Mouse (Mus musculus): ENCODE data around the gene Rab1b. TPM values are rescaled to one million over a fixed set of nuclear protein-coding genes. Genes with fewer than 3 reads are reported as not detected.

Rab1b gene
- polyA plus RNA-seq, 1 experiment from 2014 or later, result 211 TPM

DNA sequence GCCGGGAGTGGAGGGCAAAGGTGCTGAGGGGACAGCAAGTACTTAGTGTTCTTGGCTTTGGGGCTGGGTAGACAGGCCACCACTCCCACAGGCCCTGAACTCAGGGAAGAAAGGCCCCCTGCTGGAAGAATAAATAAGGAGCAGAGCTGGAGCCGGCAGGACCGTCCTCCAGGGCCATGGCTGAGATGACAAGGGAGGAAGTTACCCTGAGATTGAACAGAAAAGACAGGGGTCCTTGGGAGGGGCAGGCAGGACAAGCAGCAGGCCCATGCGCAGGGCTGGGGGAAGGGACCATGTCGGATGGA is 1.4 kb upstream of the Rab1b start:
- Histone ChIP-seq H3K4me3 (ENCODE audit: low read depth, low read length) (no peak overlapping the region), H3K27ac (ENCODE audit: low read depth, low read length) (no peak overlapping the region), H3K4me2 (no peak overlapping the region), H3K4me1 (ENCODE audit: control insufficient read depth, insufficient read depth, low read length) (peaks cover 15% of the 10 kb centered on the region), H3K9ac (ENCODE audit: low read depth, low read length) (0 out of 2 replicates have a peak overlapping the region, but pooled peaks have one; percentile 39), H3K36me3 (ENCODE audit: control insufficient read depth, insufficient read depth, low read length) (peaks cover 23% of the 10 kb centered on the region), H3K27me3 (ENCODE audit: control insufficient read depth, insufficient read depth, low read length) (no peaks in the 10 kb centered on the region), H3K9me3 (replicated peaks; ENCODE audit: control insufficient read depth, low read length) (no peaks in the 10 kb centered on the region)
- 0 out of 2 replicates have a peak, but pooled peaks have one; percentile 9 for ATAC-seq (replicated peaks; ENCODE audit: insufficient number of reproducible peaks, low FRiP score, low TSS enrichment)
- WGBS (ENCODE audit: insufficient replicate concordance), result 15% methylated on average over 5 of the region's 5 CpGs

DNA sequence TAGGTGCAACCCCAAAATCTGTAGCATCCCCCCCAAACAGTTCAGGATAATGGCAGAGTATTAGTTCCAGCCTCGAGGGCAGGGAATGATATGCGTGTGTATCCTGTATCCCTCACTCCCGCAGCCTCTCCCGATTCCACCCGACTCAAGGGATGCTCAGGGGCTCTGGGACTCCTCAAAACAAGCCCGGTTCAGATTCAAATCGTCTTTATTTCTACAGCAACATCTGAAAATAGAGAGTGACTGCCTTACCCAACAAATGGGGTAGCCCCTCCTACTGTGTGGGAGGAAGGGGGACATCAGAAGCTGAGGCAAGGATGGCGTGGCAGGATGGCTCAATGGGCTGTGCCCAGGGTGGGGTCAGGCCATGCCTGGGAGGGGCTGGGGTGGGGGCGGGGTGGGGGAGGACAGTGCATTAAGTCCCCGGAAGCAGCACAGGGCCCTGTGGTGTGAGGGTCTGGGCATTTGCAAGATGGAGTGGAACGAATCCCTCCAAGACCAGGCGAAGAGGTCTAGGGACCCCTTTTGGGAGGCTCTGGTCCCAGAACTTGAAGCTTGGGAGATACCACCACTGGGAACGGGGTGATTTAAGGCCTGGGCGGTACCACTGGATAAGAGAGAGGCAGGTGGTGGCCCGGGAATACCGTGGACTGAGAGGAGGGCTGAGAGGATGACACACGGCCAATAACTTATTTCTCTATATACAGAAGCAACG is 841 bp upstream of the Rab1b start:
- 0 out of 2 replicates have a peak overlapping the region, but pooled peaks have one; percentile 19 for H3K4me3 ChIP-seq (ENCODE audit: low read depth, low read length)
- peak overlapping the region; percentile 52 for H3K9ac ChIP-seq (ENCODE audit: low read depth, low read length)
- H3K9me3 ChIP-seq (replicated peaks; ENCODE audit: control insufficient read depth, low read length), result no peaks in the 10 kb centered on the region
- no peaks in the 10 kb centered on the region for H3K27me3 ChIP-seq (ENCODE audit: control insufficient read depth, insufficient read depth, low read length)
- WGBS (ENCODE audit: insufficient replicate concordance), result 65% methylated on average over 18 of the region's 18 CpGs
- ATAC-seq (replicated peaks; ENCODE audit: insufficient number of reproducible peaks, low FRiP score, low TSS enrichment), result no peak
- peak overlapping the region; percentile 63 for H3K4me2 ChIP-seq
- H3K27ac ChIP-seq (ENCODE audit: low read depth, low read length), result no peak overlapping the region
- peaks cover 15% of the 10 kb centered on the region for H3K4me1 ChIP-seq (ENCODE audit: control insufficient read depth, insufficient read depth, low read length)
- H3K36me3 ChIP-seq (ENCODE audit: control insufficient read depth, insufficient read depth, low read length), result peaks cover 22% of the 10 kb centered on the region

DNA sequence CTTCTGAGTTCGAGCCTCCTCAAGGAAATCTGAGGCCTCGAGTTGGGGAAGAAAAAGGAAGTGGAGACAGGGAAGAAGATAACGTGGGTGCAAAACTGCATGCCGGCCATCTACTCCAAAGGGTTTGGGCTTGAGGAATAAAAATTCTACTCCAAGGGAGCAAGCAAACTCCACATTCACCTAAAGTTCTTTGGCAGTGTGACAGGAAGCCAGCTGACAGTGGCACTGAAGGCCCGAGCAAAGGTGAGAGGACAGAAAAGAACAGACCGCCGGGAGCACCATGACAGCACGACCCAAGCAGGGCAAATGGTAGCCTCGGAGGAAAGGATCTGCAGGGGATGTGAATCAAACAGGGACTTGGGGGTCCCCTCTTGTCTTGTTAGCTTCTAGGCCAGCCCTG is 798 bp downstream of the Rab1b start:
- Histone ChIP-seq H3K27ac (ENCODE audit: low read depth, low read length) (peak overlapping the region; percentile 87), H3K9ac (ENCODE audit: low read depth, low read length) (peak overlapping the region; percentile 86), H3K36me3 (ENCODE audit: control insufficient read depth, insufficient read depth, low read length) (peaks cover 30% of the 10 kb centered on the region), H3K4me1 (ENCODE audit: control insufficient read depth, insufficient read depth, low read length) (peaks cover 15% of the 10 kb centered on the region), H3K4me2 (peak overlapping the region; percentile 95), H3K9me3 (replicated peaks; ENCODE audit: control insufficient read depth, low read length) (no peaks in the 10 kb centered on the region), H3K4me3 (ENCODE audit: low read depth, low read length) (peak overlapping the region; percentile 92), H3K27me3 (ENCODE audit: control insufficient read depth, insufficient read depth, low read length) (no peaks in the 10 kb centered on the region)
- WGBS (ENCODE audit: insufficient replicate concordance), result 7% methylated on average over 9 of the region's 9 CpGs
- ATAC-seq (replicated peaks; ENCODE audit: insufficient number of reproducible peaks, low FRiP score, low TSS enrichment), result no peak

DNA sequence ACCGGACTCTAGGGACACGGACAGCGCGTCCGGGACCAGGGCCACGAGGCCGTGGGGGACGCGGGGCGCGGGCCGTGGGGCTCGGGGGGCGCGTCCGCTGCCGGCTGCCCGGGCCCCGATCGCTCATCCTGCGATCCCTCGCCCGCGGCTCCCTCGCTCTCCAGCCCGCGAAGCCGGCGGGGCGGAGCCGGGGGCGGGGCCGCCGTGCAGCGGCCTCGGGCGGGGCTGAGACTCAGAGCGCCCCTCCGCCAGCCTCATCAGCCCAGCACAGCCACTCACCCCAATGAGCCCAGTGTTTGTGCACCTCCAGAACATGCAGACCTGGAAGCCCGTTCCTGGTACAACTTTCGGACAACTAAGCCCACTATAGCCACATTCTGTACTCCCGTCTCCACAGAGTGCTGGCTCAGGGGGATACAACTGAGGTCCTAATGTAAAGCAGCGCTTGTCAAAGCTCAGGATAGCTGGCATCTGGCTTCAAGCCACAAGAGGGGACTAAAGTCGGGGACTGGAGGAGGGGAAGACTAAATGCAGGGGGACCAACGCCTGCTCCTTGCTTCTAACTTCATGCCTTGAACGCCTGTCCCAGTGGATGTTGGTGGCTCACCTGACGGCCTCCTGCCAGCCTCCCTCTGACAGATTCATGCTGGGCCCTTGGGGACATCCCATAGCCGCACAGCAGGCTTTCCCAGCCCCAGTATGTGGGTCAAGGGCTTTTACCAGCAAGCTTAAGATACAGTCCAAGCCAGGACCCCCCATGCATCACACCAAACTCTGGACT is 8.3 kb downstream of the Rab1b start, which contains the start of gene Cnih2:
Gene Cnih2 (minus strand): TSS at position 159 of the 781 bp plus-strand sequence.
- Histone ChIP-seq H3K4me3 (ENCODE audit: low read depth, low read length) (peak within 1 kb of the TSS; percentile 55), H3K4me2 (peak within 1 kb of the TSS; percentile 99), H3K27ac (ENCODE audit: low read depth, low read length) (no peak within 1 kb of the TSS), H3K36me3 (ENCODE audit: control insufficient read depth, insufficient read depth, low read length) (peaks cover 21% of the 10 kb centered on the region), H3K9ac (ENCODE audit: low read depth, low read length) (peak within 1 kb of the TSS; percentile 77), H3K27me3 (ENCODE audit: control insufficient read depth, insufficient read depth, low read length) (0 out of 2 replicates have a peak, but pooled peaks cover 2% of the 10 kb centered on the region), H3K9me3 (replicated peaks; ENCODE audit: control insufficient read depth, low read length) (no peaks in the 10 kb centered on the region), H3K4me1 (ENCODE audit: control insufficient read depth, insufficient read depth, low read length) (peaks cover 37% of the 10 kb centered on the region)
- no peak; the same call in 1 of the 2 replicates for ATAC-seq (replicated peaks; ENCODE audit: insufficient number of reproducible peaks, low FRiP score, low TSS enrichment)
- WGBS (ENCODE audit: insufficient replicate concordance), result 4% methylated on average over 32 of the region's 48 CpGs

DNA sequence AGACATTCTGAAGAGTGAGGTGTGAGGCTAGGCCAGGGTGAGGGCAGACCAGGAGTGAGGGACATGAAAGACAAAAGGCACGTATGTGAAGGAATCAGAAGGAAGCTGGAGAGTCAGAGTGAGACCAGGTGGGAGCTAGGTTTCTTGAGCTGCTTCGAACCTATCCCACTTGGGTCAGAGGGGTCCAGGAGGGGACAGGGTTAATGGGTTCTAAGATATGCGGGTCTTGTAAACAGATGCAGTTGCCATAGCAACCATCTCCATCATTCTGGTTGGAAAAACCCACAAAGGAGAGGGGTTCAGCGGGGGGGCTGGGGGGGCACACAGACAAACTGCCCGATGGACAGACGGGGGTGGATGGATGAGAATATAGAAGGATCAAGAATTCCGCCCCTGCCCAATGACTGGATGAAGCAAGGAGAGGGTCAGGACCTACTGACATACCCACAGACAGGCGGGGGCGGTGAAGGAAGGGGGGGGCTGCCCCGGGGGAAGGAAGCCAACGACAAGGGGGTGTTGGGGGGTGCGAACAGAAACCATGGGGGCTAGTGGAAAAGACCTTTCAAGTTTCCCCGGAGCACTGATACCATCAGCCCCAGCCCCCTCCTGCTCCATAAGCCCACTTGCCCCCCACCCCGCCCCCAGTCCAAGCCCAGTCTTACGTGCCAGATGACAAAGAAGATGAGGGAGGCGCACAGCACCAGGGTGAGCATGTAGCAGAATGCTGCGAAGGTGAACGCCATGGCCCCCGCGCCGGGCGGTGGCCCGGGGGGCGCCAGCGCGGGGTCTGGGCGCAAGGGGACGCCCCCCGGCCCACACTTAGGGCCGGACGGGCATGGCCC is 9.1 kb downstream of the Rab1b start:
- WGBS (ENCODE audit: insufficient replicate concordance), result 8% methylated on average over 31 of the region's 31 CpGs
- peak overlapping the region; percentile 55 for H3K4me3 ChIP-seq (ENCODE audit: low read depth, low read length)
- H3K27me3 ChIP-seq (ENCODE audit: control insufficient read depth, insufficient read depth, low read length), result 0 out of 2 replicates have a peak, but pooled peaks cover 2% of the 10 kb centered on the region
- H3K27ac ChIP-seq (ENCODE audit: low read depth, low read length), result no peak overlapping the region
- H3K4me2 ChIP-seq, result peak overlapping the region; percentile 99
- peaks cover 24% of the 10 kb centered on the region for H3K36me3 ChIP-seq (ENCODE audit: control insufficient read depth, insufficient read depth, low read length)
- peak overlapping the region; percentile 77 for H3K9ac ChIP-seq (ENCODE audit: low read depth, low read length)
- no peak for ATAC-seq (replicated peaks; ENCODE audit: insufficient number of reproducible peaks, low FRiP score, low TSS enrichment)
- H3K4me1 ChIP-seq (ENCODE audit: control insufficient read depth, insufficient read depth, low read length), result peaks cover 37% of the 10 kb centered on the region
- no peaks in the 10 kb centered on the region for H3K9me3 ChIP-seq (replicated peaks; ENCODE audit: control insufficient read depth, low read length)

DNA sequence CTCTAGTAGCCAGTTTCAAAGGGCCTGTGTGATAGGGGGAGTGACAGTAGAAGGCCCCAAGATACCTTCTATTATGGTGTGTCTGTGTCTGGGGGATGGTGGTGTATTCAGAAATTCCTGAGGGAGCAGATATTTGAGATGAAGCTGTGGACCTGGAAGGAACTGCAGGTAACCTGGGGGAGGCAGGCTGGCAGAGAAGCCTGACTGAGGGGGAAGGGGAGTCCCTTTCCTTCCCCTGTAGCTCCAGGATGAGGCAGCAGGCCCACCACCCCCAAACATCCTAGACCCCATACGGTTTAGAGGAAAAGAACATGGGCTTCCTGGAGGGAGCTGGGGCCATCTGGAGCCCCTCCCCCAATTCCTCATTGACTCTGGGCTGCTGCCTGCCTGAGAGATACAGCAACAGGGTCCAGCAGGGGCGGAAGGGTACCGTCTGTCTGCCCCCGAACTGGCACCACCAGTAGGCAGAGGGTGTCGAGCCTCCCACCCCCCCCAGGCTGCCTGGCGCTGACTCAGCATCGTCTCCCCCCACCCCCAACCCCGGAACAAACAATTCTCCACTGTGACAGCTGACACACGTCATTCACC is 10.9 kb downstream of the Rab1b start:
- WGBS (ENCODE audit: insufficient replicate concordance), result 11% methylated on average over 9 of the region's 9 CpGs
- H3K4me1 ChIP-seq (ENCODE audit: control insufficient read depth, insufficient read depth, low read length), result peaks cover 37% of the 10 kb centered on the region
- H3K27ac ChIP-seq (ENCODE audit: low read depth, low read length), result no peak overlapping the region
- H3K4me3 ChIP-seq (ENCODE audit: low read depth, low read length), result no peak overlapping the region
- no peak overlapping the region; the same call in 1 of the 2 replicates for H3K4me2 ChIP-seq
- no peak overlapping the region for H3K9ac ChIP-seq (ENCODE audit: low read depth, low read length)
- peaks cover 17% of the 10 kb centered on the region for H3K36me3 ChIP-seq (ENCODE audit: control insufficient read depth, insufficient read depth, low read length)
- 0 out of 2 replicates have a peak, but pooled peaks cover 2% of the 10 kb centered on the region for H3K27me3 ChIP-seq (ENCODE audit: control insufficient read depth, insufficient read depth, low read length)
- no peaks in the 10 kb centered on the region for H3K9me3 ChIP-seq (replicated peaks; ENCODE audit: control insufficient read depth, low read length)
- ATAC-seq (replicated peaks; ENCODE audit: insufficient number of reproducible peaks, low FRiP score, low TSS enrichment), result no peak

DNA sequence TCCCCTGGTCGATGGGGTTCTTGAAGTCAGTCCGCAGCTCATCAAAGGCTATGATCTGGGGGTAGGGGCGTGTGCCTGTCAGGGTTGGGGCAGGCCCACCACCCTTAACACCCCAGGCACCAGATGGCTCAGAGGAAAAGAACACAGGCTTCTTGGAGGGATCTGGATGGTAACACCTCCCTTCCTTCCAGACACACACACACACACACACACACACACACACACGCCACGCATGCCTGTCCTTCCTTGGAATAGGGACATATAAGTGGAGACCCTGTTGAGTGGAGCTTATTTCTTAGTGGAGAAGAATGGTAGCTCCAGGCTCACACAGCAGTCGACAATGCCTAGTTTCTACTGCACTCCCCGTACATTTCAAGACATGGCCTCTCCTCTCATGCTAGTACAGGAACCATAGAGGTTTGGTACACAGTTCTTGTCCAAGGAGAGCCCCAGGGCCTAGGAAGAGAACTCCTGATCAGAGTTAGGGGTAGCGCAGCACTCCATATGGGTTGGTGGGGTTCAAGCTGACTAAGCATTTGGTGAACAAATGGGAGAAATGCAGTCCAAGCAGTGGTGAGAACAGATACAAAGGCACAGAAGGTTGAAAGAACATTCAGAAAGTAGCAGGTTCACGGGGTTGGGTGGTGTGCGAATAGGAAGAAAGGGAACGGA is 12.0 kb downstream of the Rab1b start:
- 52% methylated on average over 11 of the region's 11 CpGs for WGBS (ENCODE audit: insufficient replicate concordance)
- Histone ChIP-seq H3K36me3 (ENCODE audit: control insufficient read depth, insufficient read depth, low read length) (peaks cover 16% of the 10 kb centered on the region), H3K4me2 (no peak overlapping the region), H3K9me3 (replicated peaks; ENCODE audit: control insufficient read depth, low read length) (no peaks in the 10 kb centered on the region), H3K27me3 (ENCODE audit: control insufficient read depth, insufficient read depth, low read length) (0 out of 2 replicates have a peak, but pooled peaks cover 2% of the 10 kb centered on the region), H3K4me3 (ENCODE audit: low read depth, low read length) (no peak overlapping the region), H3K4me1 (ENCODE audit: control insufficient read depth, insufficient read depth, low read length) (peaks cover 37% of the 10 kb centered on the region), H3K27ac (ENCODE audit: low read depth, low read length) (no peak overlapping the region), H3K9ac (ENCODE audit: low read depth, low read length) (no peak overlapping the region)
- ATAC-seq (replicated peaks; ENCODE audit: insufficient number of reproducible peaks, low FRiP score, low TSS enrichment), result no peak

Measured in heart, embryonic 11.5 days (tissue).